In genomic region chr6:56901824-56902386, GRCm38 (mm10) we compare ENCODE assay signal across 8 mouse cellular contexts. TPM values are rescaled to one million over a fixed set of nuclear protein-coding genes. Genes with fewer than 3 reads are reported as not detected.
DNase-seq lines count a peak whose midpoint lies in the region; ATAC-seq and TF ChIP-seq lines count a peak whose summit lies in the region.

No protein-coding gene starts in this region.

- no peaks in the 10 kb centered on the region for H3K27me3 ChIP-seq in Patski
- H3K27me3 ChIP-seq in limb, embryonic 15.5 days: no peaks in the 10 kb centered on the region

- H3K27ac ChIP-seq in limb, embryonic 15.5 days: 0 out of 2 replicates have a peak overlapping the region, but pooled peaks have one; percentile 8

- in situ Hi-C loops in Patski (cut with MboI; ENCODE audit: low pct_unique_long_range_greater_than_20kb): no loop called here

- CTCF ChIA-PET in Patski (lab: Charles Lee): interaction anchor here (1.0 to 4.0 kb wide), 2 partner anchors 15 to 18 kb away, joined by 3 to 16 read pairs; no protein-coding TSS in a partner anchor

- H3K9ac ChIP-seq in limb, embryonic 15.5 days: no peak overlapping the region

- intact Hi-C loops in heart, postnatal 25 days (cut with DNase I): loop anchor here (1.0 kb wide), 1 partner anchor 92 kb away; no protein-coding TSS in a partner anchor

- no peaks in the 10 kb centered on the region for H3K36me3 ChIP-seq in limb, embryonic 15.5 days

- peaks cover 16% of the 10 kb centered on the region for H3K4me1 ChIP-seq in limb, embryonic 15.5 days

- DNase-seq in frontal cortex, postnatal 14 days (ENCODE audit: low spot score in 2 of 2): no peak
- DNase-seq in Patski (ENCODE audit: low read depth, low spot score): no peak
- DNase-seq in heart, postnatal 25 days (ENCODE audit: low spot score): peak; percentile 23
- peak; percentile 62 for DNase-seq in thymus, postnatal 4 days

- POLR2A ChIA-PET in Patski (lab: Charles Lee): no interaction called here

- peak overlapping the region; percentile 17; the same call in 1 of the 2 replicates for H3K4me2 ChIP-seq in limb, embryonic 15.5 days

- ATAC-seq in frontal cortex, adult (ENCODE audit: low TSS enrichment): peak; percentile 75
- ATAC-seq in Patski: peak; percentile 65
- ATAC-seq in erythroid progenitor cell, adult 5-6 weeks (replicated peaks; ENCODE audit: low FRiP score, poor library complexity, severe bottlenecking): peak; percentile 56
- peak; percentile 44; the same call in 1 of the 2 replicates for ATAC-seq in limb, embryonic 15.5 days (ENCODE audit: insufficient number of reproducible peaks, low FRiP score, low TSS enrichment, low read depth)
- ATAC-seq in monocyte, adult 5-6 weeks (replicated peaks; ENCODE audit: insufficient number of reproducible peaks, low FRiP score, low TSS enrichment, poor library complexity, severe bottlenecking): peak; percentile 82

- no peak for TF ChIP-seq CTCF in Patski (IDR thresholded peaks at IDR 0.05)

- 43% methylated on average over 12 of the region's 12 CpGs for WGBS in limb, embryonic 15.5 days

- no peak overlapping the region for H3K4me3 ChIP-seq in limb, embryonic 15.5 days

- no peaks in the 10 kb centered on the region for H3K9me3 ChIP-seq in limb, embryonic 15.5 days

RNA-seq across cellular contexts. Expression of gene Nt5c3, which starts 21.8 kb away (rescaled TPM):
- 37.3 TPM for polyA plus RNA-seq in Patski (2021)
- total RNA-seq in erythroid progenitor cell, adult 5-6 weeks (2015; ENCODE audit: low replicate concordance): 371 and 463 TPM in 2 replicates
- total RNA-seq in erythroid progenitor cell, adult 5-6 weeks (2017; ENCODE audit: low replicate concordance): 280 and 388 TPM in 2 replicates
- total RNA-seq in heart, postnatal 25 days (2021): 10 to 100 TPM; 67.5 to 75.9 TPM
- 55.6 and 61.5 TPM in 2 replicates for polyA plus RNA-seq in limb, embryonic 15.5 days (2015; fragmentation: Nextera tagmentation; extraction: Ambion mirVana)
- 38.6 to 88.2 TPM (median 56.0 TPM) in 3 replicates for total RNA-seq in monocyte, adult 5-6 weeks (2017)

RNA-seq across cellular contexts. Expression of gene Vmn1r4, which starts 21.9 kb away (rescaled TPM):
- 0.10 TPM for polyA plus RNA-seq in Patski (2021)
- total RNA-seq in erythroid progenitor cell, adult 5-6 weeks (2015; ENCODE audit: low replicate concordance): 2.2 TPM in 1 of 2 replicates, not detected in the other
- 0.30 TPM in 1 of 2 replicates, not detected in the other for total RNA-seq in erythroid progenitor cell, adult 5-6 weeks (2017; ENCODE audit: low replicate concordance)
- total RNA-seq in heart, postnatal 25 days (2021): under 1 TPM in 1 of 2 experiments, not detected in 1; 0.21 TPM
- 0.22 and 0.28 TPM in 2 replicates for polyA plus RNA-seq in limb, embryonic 15.5 days (2015; fragmentation: Nextera tagmentation; extraction: Ambion mirVana)
- total RNA-seq in monocyte, adult 5-6 weeks (2017): 0.19 TPM in 2 of 3 replicates, not detected in the other

Comparison
In these comparisons a context has a peak if more than half of its experiments do, and no peak if none do; other contexts are left out.
1. DNase-seq: peak in heart, postnatal 25 days (single experiment) and thymus, postnatal 4 days (single experiment); none in frontal cortex, postnatal 14 days (0 of 2) and Patski (single experiment).
2. Peak in every context shown above with its lines, with median percentiles within 50 percentile points of each other: ATAC-seq.